Mouse (Mus musculus) NIH3T3 (cell line): Measurements from ENCODE around the gene Iscu.

Experiments used
- DNase-seq: peaks from one replicate; pipeline ENCODE4 v3.0.0-alpha.2; 2012; ENCODE audit warnings: low read depth

Iscu gene

GRCm38 (mm10) chr5:113815041-113815389 is 42.5 kb downstream of the Iscu start:
- no peak for DNase-seq

GRCm38 (mm10) chr5:113815638-113816152 is 43.1 kb downstream of the Iscu start:
- peak; percentile 93 for DNase-seq

GRCm38 (mm10) chr5:113818572-113818971 is 46.0 kb downstream of the Iscu start:
- DNase-seq: no peak

- DNase-seq: no peak
These were observed 51.7 kb downstream of the Iscu start for GRCm38 (mm10) chr5:113824228-113824627.

GRCm38 (mm10) chr5:113825558-113825957 is 53.0 kb downstream of the Iscu start:
- DNase-seq: no peak

GRCm38 (mm10) chr5:113826619-113827018 is 54.1 kb downstream of the Iscu start:
- no peak for DNase-seq
